Mouse (Mus musculus) limb, embryonic 12.5 days (tissue): ENCODE measurements around the gene Tbc1d22a. TPM values are rescaled to one million over a fixed set of nuclear protein-coding genes. Genes with fewer than 3 reads are reported as not detected.

Source experiments
- ATAC-seq: fragments of 200-750 bp; cut with Nextera tagmentation; 2 replicates; pipeline ENCODE4 v1.8.0; 2017; ENCODE audit warnings: low read depth, moderate TSS enrichment; ENCODE audit not compliant: insufficient number of reproducible peaks, insufficient read depth, low FRiP score, low TSS enrichment
- H3K27ac ChIP-seq: fragments of 300-500 bp; sonication (generic); 2 replicates; pipeline ENCODE4 v1.5.1; 2016; ENCODE audit warnings: mild to moderate bottlenecking, moderate library complexity
- H3K27me3 ChIP-seq: fragments of 300-500 bp; sonication (generic); 2 replicates; pipeline ENCODE4 v1.6.1; 2016; ENCODE audit warnings: mild to moderate bottlenecking, moderate library complexity
- H3K36me3 ChIP-seq: fragments of 300-500 bp; sonication (generic); 2 replicates; pipeline ENCODE4 v1.6.1; 2016; ENCODE audit warnings: mild to moderate bottlenecking, moderate library complexity
- H3K4me1 ChIP-seq: fragments of 300-500 bp; sonication (generic); replicated peaks from 2 replicates; pipeline ENCODE4 v1.6.1; 2016
- H3K4me2 ChIP-seq: fragments of 300-500 bp; sonication (generic); 2 replicates; pipeline ENCODE4 v1.6.1; 2016; ENCODE audit warnings: mild to moderate bottlenecking, moderate library complexity
- H3K4me3 ChIP-seq: fragments of 300-500 bp; sonication (generic); replicated peaks from 2 replicates; pipeline ENCODE4 v1.5.1; 2016; ENCODE audit warnings: mild to moderate bottlenecking
- H3K9ac ChIP-seq: fragments of 300-500 bp; sonication (generic); replicated peaks from 2 replicates; pipeline ENCODE4 v1.6.1; 2016; ENCODE audit warnings: mild to moderate bottlenecking, moderate library complexity
- H3K9me3 ChIP-seq: fragments of 300-500 bp; sonication (generic); 2 replicates; pipeline ENCODE4 v1.6.1; 2016; ENCODE audit warnings: mild to moderate bottlenecking, moderate library complexity
- WGBS: fragments of 180-500 bp; shearing (Covaris S2); methylation state at CpG from one replicate; pipeline ENCODE4 v1.1.7; 2016; 5-methylcytosine and 5-hydroxymethylcytosine counted together
- polyA plus RNA-seq: library from polyadenylated mRNA; unstranded; fragments of >200 nt; fragmentation: Nextera tagmentation; extraction: Ambion mirVana; gene quantifications from 2 replicates; pipeline ENCODE4 v1.2.1, GENCODE M21; 2016

Tbc1d22a gene
- polyA plus RNA-seq, 1 experiment from 2014 or later = 12.1 TPM

- Histone ChIP-seq H3K27ac (no peak overlapping the region), H3K4me3 (no peak overlapping the region), H3K9ac (peak overlapping the region; percentile 40; the same call in 1 of the 2 replicates), H3K4me2 (no peak overlapping the region), H3K9me3 (no peaks in the 10 kb centered on the region), H3K36me3 (no peaks in the 10 kb centered on the region), H3K4me1 (no peaks in the 10 kb centered on the region; the same call in 1 of the 2 replicates), H3K27me3 (no peaks in the 10 kb centered on the region)
- WGBS = 77% methylated on average over 8 of the region's 8 CpGs
- ATAC-seq = no peak
These were observed 248.4 kb downstream of the Tbc1d22a start for GRCm38 (mm10) chr15:86462636-86463035.

- H3K9me3 ChIP-seq = peaks cover 17% of the 10 kb centered on the region; the same call in 1 of the 2 replicates
- peaks cover 11% of the 10 kb centered on the region for H3K4me1 ChIP-seq
- no peak overlapping the region for H3K4me2 ChIP-seq
- no peak overlapping the region for H3K4me3 ChIP-seq
- H3K27ac ChIP-seq = no peak overlapping the region
- H3K36me3 ChIP-seq = no peaks in the 10 kb centered on the region
- no peak for ATAC-seq
- no peak overlapping the region for H3K9ac ChIP-seq
- no peaks in the 10 kb centered on the region for H3K27me3 ChIP-seq
These were observed 253.8 kb downstream of the Tbc1d22a start for GRCm38 (mm10) chr15:86468082-86468481.

- Histone ChIP-seq H3K9ac (no peak overlapping the region), H3K4me2 (no peak overlapping the region), H3K9me3 (peaks cover 17% of the 10 kb centered on the region; the same call in 1 of the 2 replicates), H3K36me3 (no peaks in the 10 kb centered on the region), H3K27me3 (no peaks in the 10 kb centered on the region; the same call in 1 of the 2 replicates), H3K4me3 (no peak overlapping the region), H3K27ac (no peak overlapping the region), H3K4me1 (peaks cover 30% of the 10 kb centered on the region)
- ATAC-seq = no peak
- WGBS = 73% methylated on average over 7 of the region's 7 CpGs
These were observed 256.9 kb downstream of the Tbc1d22a start for GRCm38 (mm10) chr15:86471136-86471535.

- Histone ChIP-seq H3K9ac (no peak overlapping the region), H3K9me3 (peaks cover 15% of the 10 kb centered on the region; the same call in 1 of the 2 replicates), H3K27ac (0 out of 2 replicates have a peak overlapping the region, but pooled peaks have one; percentile 50), H3K4me1 (peaks cover 53% of the 10 kb centered on the region), H3K36me3 (no peaks in the 10 kb centered on the region), H3K4me3 (no peak overlapping the region), H3K27me3 (no peaks in the 10 kb centered on the region; the same call in 1 of the 2 replicates), H3K4me2 (0 out of 2 replicates have a peak overlapping the region, but pooled peaks have one; percentile 8)
- ATAC-seq = no peak
- 17% methylated on average over 11 of the region's 11 CpGs for WGBS
These were observed 259.2 kb downstream of the Tbc1d22a start for GRCm38 (mm10) chr15:86473473-86473872.

GRCm38 (mm10) chr15:86474951-86475350, 260.7 kb downstream of the Tbc1d22a start:
- Histone ChIP-seq H3K27ac (no peak overlapping the region), H3K36me3 (no peaks in the 10 kb centered on the region), H3K4me2 (no peak overlapping the region), H3K4me1 (peaks cover 68% of the 10 kb centered on the region), H3K4me3 (no peak overlapping the region), H3K27me3 (no peaks in the 10 kb centered on the region; the same call in 1 of the 2 replicates), H3K9ac (no peak overlapping the region), H3K9me3 (0 out of 2 replicates have a peak, but pooled peaks cover under 1% of the 10 kb centered on the region)
- ATAC-seq = no peak
- WGBS = 47% methylated on average over 5 of the region's 5 CpGs

GRCm38 (mm10) chr15:86476483-86476882, 262.2 kb downstream of the Tbc1d22a start:
- Histone ChIP-seq H3K27ac (peak overlapping the region; percentile 42; the same call in 1 of the 2 replicates), H3K4me2 (no peak overlapping the region), H3K27me3 (no peaks in the 10 kb centered on the region; the same call in 1 of the 2 replicates), H3K36me3 (no peaks in the 10 kb centered on the region), H3K9me3 (no peaks in the 10 kb centered on the region), H3K9ac (no peak overlapping the region), H3K4me1 (peaks cover 68% of the 10 kb centered on the region), H3K4me3 (no peak overlapping the region)
- 74% methylated on average over 6 of the region's 6 CpGs for WGBS
- no peak for ATAC-seq

- ATAC-seq = no peak
These were observed 262.8 kb downstream of the Tbc1d22a start for GRCm38 (mm10) chr15:86477032-86477431.

GRCm38 (mm10) chr15:86477471-86477992, 263.3 kb downstream of the Tbc1d22a start:
- no peak overlapping the region for H3K9ac ChIP-seq
- no peaks in the 10 kb centered on the region; the same call in 1 of the 2 replicates for H3K27me3 ChIP-seq
- peak overlapping the region; percentile 64 for H3K27ac ChIP-seq
- no peak overlapping the region for H3K4me2 ChIP-seq
- no peak overlapping the region for H3K4me3 ChIP-seq
- ATAC-seq = no peak
- no peaks in the 10 kb centered on the region for H3K9me3 ChIP-seq
- peaks cover 61% of the 10 kb centered on the region for H3K4me1 ChIP-seq
- no peaks in the 10 kb centered on the region for H3K36me3 ChIP-seq

More at GRCm38 (mm10) chr15:86477032-86477431, 262.8 kb downstream of the Tbc1d22a start:
- Histone ChIP-seq H3K4me1 (peaks cover 66% of the 10 kb centered on the region), H3K9me3 (no peaks in the 10 kb centered on the region), H3K4me3 (no peak overlapping the region), H3K27ac (peak overlapping the region; percentile 64), H3K36me3 (no peaks in the 10 kb centered on the region), H3K9ac (no peak overlapping the region), H3K4me2 (no peak overlapping the region), H3K27me3 (no peaks in the 10 kb centered on the region; the same call in 1 of the 2 replicates)
- 23% methylated on average over 6 of the region's 6 CpGs for WGBS

GRCm38 (mm10) chr15:86478685-86479502, 264.6 kb downstream of the Tbc1d22a start:
- peaks cover 49% of the 10 kb centered on the region for H3K4me1 ChIP-seq
- no peaks in the 10 kb centered on the region for H3K36me3 ChIP-seq
- H3K4me2 ChIP-seq = no peak overlapping the region
- H3K27me3 ChIP-seq = no peaks in the 10 kb centered on the region; the same call in 1 of the 2 replicates
- H3K27ac ChIP-seq = 0 out of 2 replicates have a peak overlapping the region, but pooled peaks have one; percentile 23
- no peak overlapping the region for H3K9ac ChIP-seq
- H3K9me3 ChIP-seq = no peaks in the 10 kb centered on the region
- no peak for ATAC-seq
- no peak overlapping the region for H3K4me3 ChIP-seq
- 47% methylated on average over 13 of the region's 13 CpGs for WGBS

- no peaks in the 10 kb centered on the region for H3K9me3 ChIP-seq
- H3K36me3 ChIP-seq = no peaks in the 10 kb centered on the region
- peaks cover 37% of the 10 kb centered on the region for H3K4me1 ChIP-seq
- H3K27ac ChIP-seq = no peak overlapping the region
- no peaks in the 10 kb centered on the region for H3K27me3 ChIP-seq
- no peak for ATAC-seq
- H3K4me2 ChIP-seq = no peak overlapping the region
- H3K4me3 ChIP-seq = no peak overlapping the region
- no peak overlapping the region for H3K9ac ChIP-seq
- WGBS = 87% methylated on average over 5 of the region's 5 CpGs
These were observed 268.1 kb downstream of the Tbc1d22a start for GRCm38 (mm10) chr15:86482362-86482761.

GRCm38 (mm10) chr15:86485815-86486214, 271.6 kb downstream of the Tbc1d22a start:
- Histone ChIP-seq H3K4me3 (no peak overlapping the region), H3K27ac (no peak overlapping the region)
- no peak for ATAC-seq

More at GRCm38 (mm10) chr15:86485815-86486214, 271.6 kb downstream of the Tbc1d22a start:
- no peaks in the 10 kb centered on the region for H3K9me3 ChIP-seq
- no peaks in the 10 kb centered on the region for H3K27me3 ChIP-seq
- no peak overlapping the region for H3K4me2 ChIP-seq
- H3K4me1 ChIP-seq = peaks cover 13% of the 10 kb centered on the region; the same call in 1 of the 2 replicates
- no peaks in the 10 kb centered on the region for H3K36me3 ChIP-seq
- no peak overlapping the region for H3K9ac ChIP-seq
- WGBS = 58% methylated on average over 6 of the region's 6 CpGs
